Mouse (Mus musculus): ENCODE results near the gene Map3k10. TPM values are rescaled to one million over a fixed set of nuclear protein-coding genes. Genes with fewer than 3 reads are reported as not detected.

Gene Map3k10
- total and polyA plus RNA-seq, 2 experiments: 10.0 to 20.1 TPM

DNA sequence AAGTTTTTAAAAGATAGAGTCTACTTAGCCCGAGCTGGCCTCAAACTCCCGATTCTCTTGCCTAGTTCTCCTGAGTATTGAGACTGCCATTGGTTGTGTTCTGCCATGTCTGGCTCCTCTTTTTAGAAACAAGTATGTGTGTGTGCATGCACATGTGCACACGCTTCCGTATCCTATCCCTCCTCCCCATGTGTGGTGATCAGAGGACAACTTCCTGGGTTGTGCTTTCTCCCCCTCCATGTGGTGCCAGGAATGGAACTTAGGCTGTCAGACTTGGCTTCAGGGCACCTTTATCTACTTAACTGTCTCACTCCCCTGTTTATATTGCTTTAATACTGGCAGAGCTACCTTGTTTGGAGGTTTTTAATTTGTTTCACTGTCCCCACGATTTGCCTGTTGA, 10.8 kb upstream of the Map3k10 start:
- H3K27ac ChIP-seq (replicated peaks; ENCODE audit: insufficient read depth, low read depth, low read length): no peak overlapping the region
- no peak overlapping the region for H3K4me3 ChIP-seq (ENCODE audit: insufficient read depth, low read depth, low read length)
- DNase-seq (ENCODE audit: extremely low read depth, low read depth, low spot score): no peak
- TF ChIP-seq CTCF (IDR thresholded peaks at IDR 0.05; ENCODE audit: low read depth, low read length): no peak
- TF ChIP-seq POLR2A (IDR thresholded peaks at IDR 0.05; ENCODE audit: extremely low read depth, insufficient read depth, low read length): no peak
- no peaks in the 10 kb centered on the region for H3K36me3 ChIP-seq (ENCODE audit: control insufficient read depth, insufficient read depth, low read length)
- H3K79me2 ChIP-seq (ENCODE audit: control insufficient read depth, insufficient read depth, low read length): no peaks in the 10 kb centered on the region
- no peak overlapping the region for H3K9ac ChIP-seq (ENCODE audit: low read depth, low read length)
- WGBS: 44% methylated on average over 5 of the region's 5 CpGs
- H3K27me3 ChIP-seq (ENCODE audit: control insufficient read depth, insufficient read depth, low read length): no peaks in the 10 kb centered on the region; the same call in 1 of the 2 replicates
- H3K4me1 ChIP-seq (ENCODE audit: control insufficient read depth, insufficient read depth, low read length): peaks cover 6% of the 10 kb centered on the region

DNA sequence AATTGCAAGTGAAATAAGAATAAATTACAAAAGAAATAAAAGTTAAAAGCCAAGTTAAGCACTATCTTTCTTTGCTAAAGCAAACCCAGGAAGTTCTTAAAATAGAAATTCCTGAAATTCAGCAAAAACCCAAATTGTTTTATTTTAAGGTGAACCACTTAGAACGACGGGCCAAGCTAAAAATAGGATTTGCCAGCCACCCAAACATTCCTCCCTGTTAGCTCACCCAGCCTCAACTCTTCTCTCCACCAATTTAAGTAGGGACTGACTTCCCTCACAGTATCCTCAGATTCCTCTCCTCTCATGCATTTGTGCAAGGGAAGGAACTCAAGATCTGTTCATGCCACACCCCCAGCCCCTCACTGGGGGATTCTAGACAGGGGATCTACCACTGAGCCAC, 8.8 kb upstream of the Map3k10 start:
- 47% methylated on average over 2 of the region's 2 CpGs for WGBS
- no peaks in the 10 kb centered on the region; the same call in 1 of the 2 replicates for H3K27me3 ChIP-seq (ENCODE audit: control insufficient read depth, insufficient read depth, low read length)
- no peak overlapping the region for H3K27ac ChIP-seq (replicated peaks; ENCODE audit: insufficient read depth, low read depth, low read length)
- H3K9ac ChIP-seq (ENCODE audit: low read depth, low read length): no peak overlapping the region
- no peak for DNase-seq (ENCODE audit: extremely low read depth, low read depth, low spot score)
- TF ChIP-seq CTCF (IDR thresholded peaks at IDR 0.05; ENCODE audit: low read depth, low read length) (no peak), POLR2A (IDR thresholded peaks at IDR 0.05; ENCODE audit: extremely low read depth, insufficient read depth, low read length) (no peak)
- H3K4me3 ChIP-seq (ENCODE audit: insufficient read depth, low read depth, low read length): no peak overlapping the region
- no peaks in the 10 kb centered on the region for H3K79me2 ChIP-seq (ENCODE audit: control insufficient read depth, insufficient read depth, low read length)
- H3K36me3 ChIP-seq (ENCODE audit: control insufficient read depth, insufficient read depth, low read length): no peaks in the 10 kb centered on the region
- peaks cover 1% of the 10 kb centered on the region for H3K4me1 ChIP-seq (ENCODE audit: control insufficient read depth, insufficient read depth, low read length)

DNA sequence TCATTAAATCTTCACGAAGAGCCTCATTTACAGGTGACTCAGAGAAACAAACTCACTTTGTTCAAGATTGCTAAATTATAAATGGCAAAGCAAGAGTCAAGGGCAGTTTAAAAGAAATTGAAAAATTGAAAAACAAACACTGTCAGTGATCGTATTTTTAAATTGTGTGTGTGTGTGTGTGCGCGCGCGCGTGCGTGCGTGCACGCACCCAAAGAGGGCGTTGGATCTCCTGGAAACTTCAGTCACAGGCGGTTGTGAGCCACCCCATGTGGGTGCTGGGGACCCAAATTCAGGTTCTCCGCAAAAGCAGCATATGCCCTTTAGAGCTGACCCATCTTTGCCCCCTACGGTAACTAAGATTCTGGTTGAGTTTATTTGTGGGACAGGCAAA, 819 bp upstream of the Map3k10 start:
- H3K9ac ChIP-seq (ENCODE audit: low read depth, low read length): no peak overlapping the region
- H3K27ac ChIP-seq (replicated peaks; ENCODE audit: insufficient read depth, low read depth, low read length): no peak overlapping the region
- H3K27me3 ChIP-seq (ENCODE audit: control insufficient read depth, insufficient read depth, low read length): no peaks in the 10 kb centered on the region
- peaks cover 6% of the 10 kb centered on the region for H3K4me1 ChIP-seq (ENCODE audit: control insufficient read depth, insufficient read depth, low read length)
- no peaks in the 10 kb centered on the region for H3K36me3 ChIP-seq (ENCODE audit: control insufficient read depth, insufficient read depth, low read length)
- 38% methylated on average over 14 of the region's 14 CpGs for WGBS
- DNase-seq (ENCODE audit: extremely low read depth, low read depth, low spot score): no peak
- H3K4me3 ChIP-seq (ENCODE audit: insufficient read depth, low read depth, low read length): no peak overlapping the region
- TF ChIP-seq POLR2A (IDR thresholded peaks at IDR 0.05; ENCODE audit: extremely low read depth, insufficient read depth, low read length): no peak
- TF ChIP-seq CTCF (IDR thresholded peaks at IDR 0.05; ENCODE audit: low read depth, low read length): no peak
- H3K79me2 ChIP-seq (ENCODE audit: control insufficient read depth, insufficient read depth, low read length): peaks cover 7% of the 10 kb centered on the region; the same call in 1 of the 2 replicates

DNA sequence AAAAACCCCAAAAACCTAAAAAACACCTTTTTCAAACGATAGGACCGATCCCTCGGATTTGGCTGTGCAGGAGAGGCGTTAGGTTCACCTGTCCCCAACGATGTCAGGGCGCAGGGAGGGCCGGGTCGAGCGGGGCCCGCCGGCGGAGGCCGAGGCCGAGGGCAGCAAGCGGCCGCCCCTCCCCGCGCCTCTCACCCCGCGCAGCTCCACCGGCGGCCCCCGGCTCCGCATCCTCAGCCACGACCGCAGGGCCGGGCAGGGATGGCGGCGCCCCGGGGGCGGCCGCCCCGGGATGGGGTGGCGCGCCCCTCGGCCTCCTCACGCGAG, 240 bp downstream of the Map3k10 start:
- WGBS: 2% methylated on average over 24 of the region's 38 CpGs
- H3K36me3 ChIP-seq (ENCODE audit: control insufficient read depth, insufficient read depth, low read length): no peaks in the 10 kb centered on the region
- H3K27ac ChIP-seq (replicated peaks; ENCODE audit: insufficient read depth, low read depth, low read length): no peak overlapping the region
- no peak for DNase-seq (ENCODE audit: extremely low read depth, low read depth, low spot score)
- H3K27me3 ChIP-seq (ENCODE audit: control insufficient read depth, insufficient read depth, low read length): no peaks in the 10 kb centered on the region
- peaks cover 6% of the 10 kb centered on the region for H3K4me1 ChIP-seq (ENCODE audit: control insufficient read depth, insufficient read depth, low read length)
- peaks cover 7% of the 10 kb centered on the region; the same call in 1 of the 2 replicates for H3K79me2 ChIP-seq (ENCODE audit: control insufficient read depth, insufficient read depth, low read length)
- H3K4me3 ChIP-seq (ENCODE audit: insufficient read depth, low read depth, low read length): peak overlapping the region; percentile 80
- no peak for TF ChIP-seq CTCF (IDR thresholded peaks at IDR 0.05; ENCODE audit: low read depth, low read length)
- TF ChIP-seq POLR2A (IDR thresholded peaks at IDR 0.05; ENCODE audit: extremely low read depth, insufficient read depth, low read length): no peak
- peak overlapping the region; percentile 83 for H3K9ac ChIP-seq (ENCODE audit: low read depth, low read length)

DNA sequence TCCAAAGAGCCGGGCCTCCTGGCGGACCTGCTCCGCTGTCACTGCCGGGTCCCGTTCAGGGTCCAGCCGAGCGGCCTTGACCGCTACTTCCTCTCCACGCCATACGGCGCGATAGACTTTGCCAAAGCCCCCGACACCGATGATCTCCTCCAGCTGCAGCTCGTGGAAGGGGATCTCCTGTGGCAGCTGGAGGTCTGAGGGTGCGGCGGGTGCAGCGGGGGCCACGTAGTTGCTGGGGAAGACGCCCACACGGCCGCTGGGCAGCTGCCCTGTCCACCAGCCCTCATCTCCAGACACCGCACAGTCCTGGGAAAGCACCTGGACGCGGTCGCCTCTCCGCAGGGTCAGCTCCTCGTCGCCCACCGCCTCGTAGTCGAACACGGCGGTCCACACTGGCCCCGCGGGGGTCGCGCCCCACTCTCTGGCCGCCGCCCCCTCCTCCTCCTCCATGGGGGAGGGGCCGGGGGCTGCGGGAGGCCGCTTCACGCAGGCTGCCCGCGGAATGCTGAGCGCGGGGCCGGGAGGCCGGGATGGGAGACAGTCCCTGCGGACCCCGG, 745 bp downstream of the Map3k10 start:
- Histone ChIP-seq H3K27ac (replicated peaks; ENCODE audit: insufficient read depth, low read depth, low read length) (no peak overlapping the region), H3K27me3 (ENCODE audit: control insufficient read depth, insufficient read depth, low read length) (no peaks in the 10 kb centered on the region)
- under 1% methylated on average over 51 of the region's 52 CpGs for WGBS

DNA sequence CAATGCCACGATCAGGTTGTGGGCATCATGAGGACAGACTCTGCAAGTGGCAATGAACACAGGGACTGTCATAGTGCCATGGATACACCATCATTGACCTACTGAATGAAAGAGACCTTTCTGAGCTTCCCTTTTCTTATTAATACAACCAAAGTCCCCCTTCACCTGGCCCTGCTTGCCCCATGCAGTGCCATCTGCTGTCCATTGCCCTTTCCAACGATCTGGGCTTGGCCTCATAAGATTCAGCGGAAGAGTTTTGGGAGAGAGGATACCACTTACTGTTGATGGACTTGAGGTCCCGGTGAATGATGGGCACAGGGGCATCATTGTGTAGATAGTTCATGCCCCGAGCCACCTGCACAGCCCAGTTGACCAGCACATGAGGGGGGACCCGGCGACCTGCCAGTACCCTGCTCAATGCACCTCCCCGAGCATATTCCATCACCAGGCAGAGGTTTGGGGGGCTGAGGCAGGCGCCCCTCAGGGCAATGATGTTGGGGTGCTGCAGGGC, 1.3 kb downstream of the Map3k10 start:
- 47% methylated on average over 9 of the region's 9 CpGs for WGBS
- TF ChIP-seq CTCF (IDR thresholded peaks at IDR 0.05; ENCODE audit: low read depth, low read length): 0 out of 2 replicates have a peak, but pooled peaks have one; percentile 23
- TF ChIP-seq POLR2A (IDR thresholded peaks at IDR 0.05; ENCODE audit: extremely low read depth, insufficient read depth, low read length): no peak
- peaks cover 6% of the 10 kb centered on the region for H3K4me1 ChIP-seq (ENCODE audit: control insufficient read depth, insufficient read depth, low read length)

More for the DNA sequence above, 745 bp downstream of the Map3k10 start:
- DNase-seq (ENCODE audit: extremely low read depth, low read depth, low spot score): no peak
- peak overlapping the region; percentile 83 for H3K9ac ChIP-seq (ENCODE audit: low read depth, low read length)
- peak overlapping the region; percentile 80 for H3K4me3 ChIP-seq (ENCODE audit: insufficient read depth, low read depth, low read length)
- peaks cover 6% of the 10 kb centered on the region for H3K4me1 ChIP-seq (ENCODE audit: control insufficient read depth, insufficient read depth, low read length)
- H3K36me3 ChIP-seq (ENCODE audit: control insufficient read depth, insufficient read depth, low read length): no peaks in the 10 kb centered on the region
- peaks cover 7% of the 10 kb centered on the region; the same call in 1 of the 2 replicates for H3K79me2 ChIP-seq (ENCODE audit: control insufficient read depth, insufficient read depth, low read length)
- no peak for TF ChIP-seq POLR2A (IDR thresholded peaks at IDR 0.05; ENCODE audit: extremely low read depth, insufficient read depth, low read length)
- TF ChIP-seq CTCF (IDR thresholded peaks at IDR 0.05; ENCODE audit: low read depth, low read length): no peak

More for the DNA sequence above, 1.3 kb downstream of the Map3k10 start:
- Histone ChIP-seq H3K27me3 (ENCODE audit: control insufficient read depth, insufficient read depth, low read length) (no peaks in the 10 kb centered on the region), H3K27ac (replicated peaks; ENCODE audit: insufficient read depth, low read depth, low read length) (no peak overlapping the region), H3K9ac (ENCODE audit: low read depth, low read length) (peak overlapping the region; percentile 83), H3K4me3 (ENCODE audit: insufficient read depth, low read depth, low read length) (peak overlapping the region; percentile 80; the same call in 1 of the 2 replicates), H3K79me2 (ENCODE audit: control insufficient read depth, insufficient read depth, low read length) (peaks cover 7% of the 10 kb centered on the region; the same call in 1 of the 2 replicates), H3K36me3 (ENCODE audit: control insufficient read depth, insufficient read depth, low read length) (no peaks in the 10 kb centered on the region)
- no peak for DNase-seq (ENCODE audit: extremely low read depth, low read depth, low spot score)

Measured in liver, adult 2 months (tissue).